Mouse (Mus musculus) layer of hippocampus, postnatal 25 days (tissue): ENCODE measurements around the gene Cacna1g. TPM values are rescaled to one million over a fixed set of nuclear protein-coding genes. Genes with fewer than 3 reads are reported as not detected.

Experiments used
- DNase-seq, 2 experiments: peaks; one replicate each; pipeline ENCODE4 v3.0.0; 2022; ENCODE audit warnings: mixed read lengths in 2 of 2, low spot score in 1 of 2; ENCODE audit errors: extremely low spot score in 1 of 2
- total RNA-seq, 2 experiments: library from RNA; stranded (reverse); gene quantifications; 2 replicates each; pipeline ENCODE4 v1.2.3; 2021

Cacna1g gene
- total RNA-seq, 2 experiments from 2014 or later: 49.7 to 72.3 TPM

DNA sequence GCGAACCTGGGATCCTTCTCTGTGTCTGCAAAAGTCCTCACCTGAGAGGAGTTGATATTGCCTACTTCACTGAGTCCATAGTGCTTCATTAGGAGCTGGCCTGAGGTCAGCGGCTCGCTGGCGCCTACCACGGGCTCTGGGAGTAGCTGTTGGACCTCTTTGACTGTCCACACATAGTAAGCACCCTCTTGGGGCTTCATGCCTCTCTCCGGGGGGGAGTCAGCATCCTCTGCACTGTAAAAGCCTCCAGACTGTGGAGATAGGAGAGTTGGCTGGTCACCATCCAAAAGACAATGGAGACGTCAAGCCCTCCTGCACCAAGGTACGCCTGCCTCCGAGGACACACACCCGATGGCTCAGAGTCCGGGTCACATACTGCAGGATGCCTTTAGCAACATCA lies 8.7 kb upstream of the Cacna1g start:
- DNase-seq: no peak

DNA sequence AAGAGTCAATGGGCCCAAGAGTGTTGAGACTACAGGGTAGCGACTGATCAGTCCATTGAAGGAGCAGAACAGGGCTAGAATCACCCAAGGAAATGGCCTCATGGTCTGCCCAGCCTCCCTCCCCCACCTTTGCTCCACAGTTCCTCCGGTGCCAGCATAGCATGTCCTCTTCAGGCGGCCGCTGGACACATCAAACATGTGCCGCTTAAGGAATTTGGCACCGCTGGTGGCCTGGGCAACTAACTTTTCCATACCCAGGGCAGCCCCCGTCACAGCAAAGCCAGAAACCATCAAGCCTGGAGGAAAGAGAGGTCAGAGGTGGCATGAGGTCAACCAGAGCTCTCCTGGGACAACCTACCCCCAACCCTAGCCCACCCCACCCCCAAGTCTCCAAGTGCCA lies 8.0 kb upstream of the Cacna1g start:
- no peak for DNase-seq

DNA sequence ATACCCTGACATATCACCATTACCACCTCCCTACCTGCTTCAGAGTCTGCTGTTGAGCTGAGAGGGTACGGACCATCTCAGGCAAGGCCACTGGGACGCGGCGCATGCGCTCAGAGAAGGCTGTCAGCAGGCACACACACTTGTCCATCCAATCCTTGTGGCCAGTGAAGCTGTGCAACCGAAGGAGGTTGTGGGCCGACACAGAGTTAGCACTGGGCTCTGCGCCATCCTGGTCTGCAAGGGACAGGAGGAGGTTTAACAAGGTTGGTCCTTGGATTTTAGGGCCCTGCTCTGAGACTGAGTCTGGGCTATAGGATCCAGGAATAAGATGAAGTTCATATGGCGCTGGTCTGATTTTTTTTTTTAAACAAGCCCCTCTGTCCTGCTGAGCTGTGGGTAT lies 6.4 kb upstream of the Cacna1g start:
- no peak for DNase-seq

DNA sequence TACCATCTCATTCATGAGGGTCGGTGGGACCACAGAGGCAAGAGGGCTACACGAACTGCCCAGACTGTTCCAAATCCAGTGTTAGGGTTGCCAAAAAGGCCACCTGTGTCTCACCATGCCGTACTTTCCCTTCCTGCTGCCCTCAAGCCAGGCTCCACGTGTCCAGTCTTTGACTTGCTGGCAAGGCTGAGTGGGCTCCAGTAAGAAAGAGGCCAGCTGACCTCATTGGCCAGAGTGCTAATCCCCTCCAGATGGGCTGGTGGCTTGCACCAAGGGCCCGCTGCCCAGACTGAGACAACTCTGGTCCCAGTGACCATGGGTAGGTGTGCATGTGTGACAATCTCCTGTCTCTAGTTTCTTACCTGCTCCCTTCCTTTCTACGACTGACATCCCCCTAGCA lies 3.7 kb upstream of the Cacna1g start:
- no peak for DNase-seq

DNA sequence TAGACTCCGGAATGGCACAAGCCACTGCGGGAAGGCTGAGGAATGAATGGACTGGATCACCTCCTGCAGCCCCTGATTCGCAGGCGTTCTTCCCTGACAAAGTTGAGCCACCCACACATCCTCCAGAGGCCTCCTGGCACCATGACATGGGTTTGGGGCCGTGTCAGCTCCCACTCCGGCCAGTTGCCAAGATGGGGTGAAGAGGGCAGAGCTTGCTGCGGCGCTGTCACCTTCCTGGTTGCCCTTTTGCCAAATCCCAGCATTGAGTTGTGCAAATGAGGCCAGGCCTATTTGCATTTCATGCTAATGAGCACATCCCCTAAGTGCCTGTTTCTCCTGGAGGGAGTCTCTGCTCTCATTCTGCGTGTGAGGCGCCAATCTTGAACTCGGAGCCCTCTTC lies 1.7 kb upstream of the Cacna1g start:
- no peak for DNase-seq

DNA sequence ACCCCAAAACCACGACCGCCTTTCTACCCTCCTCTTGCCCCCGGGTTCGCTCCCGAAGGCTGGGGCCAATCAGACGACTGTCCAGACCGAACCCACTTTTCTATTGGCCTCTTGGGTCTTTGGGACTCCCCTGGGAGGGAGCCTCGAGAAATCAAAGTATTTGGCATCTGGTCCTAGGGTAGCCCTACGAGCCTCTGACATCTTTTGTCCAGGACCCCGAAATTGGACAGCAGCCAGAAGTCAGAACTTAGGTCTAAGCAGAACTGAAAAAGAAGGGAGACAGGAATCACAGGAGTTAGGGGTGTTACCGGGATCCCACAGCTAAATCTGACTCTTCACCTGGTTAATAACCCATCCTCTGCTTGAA lies 529 bp upstream of the Cacna1g start:
- no peak for DNase-seq

DNA sequence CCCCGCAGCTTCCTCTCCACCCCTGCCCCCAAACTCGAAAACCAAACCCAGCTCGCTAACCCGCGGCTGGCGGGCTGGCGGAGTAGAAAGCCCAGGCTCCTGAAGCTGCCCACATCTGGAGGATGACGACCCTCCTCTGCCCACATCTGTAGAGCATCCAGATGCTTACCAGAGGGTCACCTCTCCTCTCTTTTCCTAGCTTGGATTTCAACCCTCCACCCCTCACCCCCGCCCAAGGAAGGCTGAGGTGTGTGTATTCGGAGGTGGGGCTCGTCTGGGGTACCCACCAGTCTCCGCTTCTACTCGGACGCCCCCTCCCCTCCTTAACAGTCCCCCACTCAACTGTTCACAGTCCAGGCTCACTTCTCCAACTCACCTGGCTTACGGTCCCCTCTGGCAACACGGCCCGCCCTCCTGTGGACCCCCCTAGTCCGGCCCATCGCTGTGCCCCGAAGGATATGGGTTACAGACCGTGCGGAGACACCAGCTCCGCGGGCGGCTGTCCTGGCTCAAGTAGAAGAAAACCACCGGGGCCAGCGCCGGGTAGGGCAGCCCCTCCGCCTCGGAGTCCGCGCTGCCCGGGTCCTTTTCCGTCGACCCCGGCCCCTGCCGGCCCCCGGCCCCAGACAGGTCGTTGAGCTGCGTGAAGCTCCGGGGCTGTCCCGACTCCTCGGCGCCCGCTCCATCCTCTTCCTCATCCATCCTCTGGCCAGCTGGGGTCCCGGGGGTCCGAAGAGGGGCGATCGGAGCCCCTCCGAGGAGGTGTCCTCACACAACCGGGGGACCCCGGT lies 887 bp downstream of the Cacna1g start:
- no peak for DNase-seq

DNA sequence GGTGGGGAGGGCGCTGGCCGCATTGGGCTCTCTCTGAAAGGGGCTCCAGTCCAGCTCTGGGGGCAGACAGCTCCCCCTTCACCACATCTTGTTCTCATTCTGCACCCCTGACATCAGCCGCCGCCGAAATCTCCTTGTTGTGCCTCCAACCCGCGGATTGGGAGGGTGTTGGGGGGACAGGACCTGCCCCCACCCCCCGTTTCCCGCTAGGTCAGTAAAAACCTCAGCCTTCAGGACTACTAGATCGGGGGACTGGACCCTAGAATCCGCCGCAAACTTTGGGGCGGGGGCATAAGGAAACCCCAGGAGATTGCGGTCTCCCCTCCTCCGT lies 1.4 kb downstream of the Cacna1g start:
- DNase-seq: no peak

DNA sequence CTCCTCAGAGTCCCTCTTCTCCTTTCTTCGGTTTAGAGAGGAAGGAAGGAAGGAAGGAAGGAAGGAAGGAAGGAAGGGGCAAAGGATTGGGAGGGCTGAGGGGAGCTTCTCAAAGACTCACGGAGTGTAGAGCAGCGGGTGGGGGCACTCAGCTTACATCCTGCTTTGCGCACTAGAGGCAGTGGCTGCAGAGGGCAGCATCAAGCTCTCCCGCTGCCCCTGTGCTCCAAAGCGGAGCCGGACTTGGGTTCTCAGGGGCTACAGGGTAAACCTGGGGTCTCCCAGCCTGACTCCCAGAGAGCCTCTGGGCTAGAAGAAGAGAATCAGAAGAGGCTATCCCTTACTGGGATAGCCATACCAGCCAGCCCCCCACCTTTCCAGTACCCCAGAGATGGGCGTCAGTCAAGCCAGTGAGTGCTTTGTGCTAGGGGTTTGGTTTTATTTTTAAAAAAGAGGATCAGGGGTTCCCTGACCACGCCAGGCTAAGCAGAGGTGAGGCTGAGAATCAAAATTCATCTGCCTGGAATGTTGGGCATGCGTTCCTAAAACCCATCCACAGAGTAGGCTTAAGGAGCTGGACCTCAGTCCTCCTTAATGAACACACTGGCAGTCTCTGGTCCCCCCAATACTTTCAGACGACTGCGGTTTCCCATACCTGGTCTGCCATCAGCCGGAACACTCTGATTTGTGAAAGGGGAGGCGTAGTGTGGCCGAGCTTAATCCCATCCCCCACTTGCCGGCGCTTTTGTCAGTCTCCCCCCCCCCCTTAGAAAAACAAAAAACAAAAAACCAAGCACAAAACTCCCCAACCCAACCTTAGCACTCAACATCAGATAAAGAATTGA lies 2.0 kb downstream of the Cacna1g start:
- no peak for DNase-seq

DNA sequence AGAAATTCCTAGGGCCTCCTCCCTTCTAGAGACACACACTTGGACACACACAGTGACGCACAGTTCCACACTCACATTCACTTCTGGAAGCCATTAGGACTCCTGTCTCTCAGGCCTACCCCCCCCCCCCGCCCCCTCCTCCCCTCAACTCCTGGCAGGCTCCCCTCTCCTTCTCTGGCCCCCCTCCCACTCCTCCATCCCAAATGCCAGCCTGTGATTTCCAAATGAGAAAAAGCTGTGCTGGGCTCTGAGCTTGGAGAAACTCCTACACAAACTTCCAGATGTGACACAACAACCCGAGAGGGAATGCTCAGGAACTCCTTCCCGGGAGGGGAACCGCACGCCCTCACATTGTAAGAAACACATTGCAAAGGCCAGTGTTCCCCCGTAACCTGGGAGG lies 3.6 kb downstream of the Cacna1g start:
- no peak for DNase-seq

DNA sequence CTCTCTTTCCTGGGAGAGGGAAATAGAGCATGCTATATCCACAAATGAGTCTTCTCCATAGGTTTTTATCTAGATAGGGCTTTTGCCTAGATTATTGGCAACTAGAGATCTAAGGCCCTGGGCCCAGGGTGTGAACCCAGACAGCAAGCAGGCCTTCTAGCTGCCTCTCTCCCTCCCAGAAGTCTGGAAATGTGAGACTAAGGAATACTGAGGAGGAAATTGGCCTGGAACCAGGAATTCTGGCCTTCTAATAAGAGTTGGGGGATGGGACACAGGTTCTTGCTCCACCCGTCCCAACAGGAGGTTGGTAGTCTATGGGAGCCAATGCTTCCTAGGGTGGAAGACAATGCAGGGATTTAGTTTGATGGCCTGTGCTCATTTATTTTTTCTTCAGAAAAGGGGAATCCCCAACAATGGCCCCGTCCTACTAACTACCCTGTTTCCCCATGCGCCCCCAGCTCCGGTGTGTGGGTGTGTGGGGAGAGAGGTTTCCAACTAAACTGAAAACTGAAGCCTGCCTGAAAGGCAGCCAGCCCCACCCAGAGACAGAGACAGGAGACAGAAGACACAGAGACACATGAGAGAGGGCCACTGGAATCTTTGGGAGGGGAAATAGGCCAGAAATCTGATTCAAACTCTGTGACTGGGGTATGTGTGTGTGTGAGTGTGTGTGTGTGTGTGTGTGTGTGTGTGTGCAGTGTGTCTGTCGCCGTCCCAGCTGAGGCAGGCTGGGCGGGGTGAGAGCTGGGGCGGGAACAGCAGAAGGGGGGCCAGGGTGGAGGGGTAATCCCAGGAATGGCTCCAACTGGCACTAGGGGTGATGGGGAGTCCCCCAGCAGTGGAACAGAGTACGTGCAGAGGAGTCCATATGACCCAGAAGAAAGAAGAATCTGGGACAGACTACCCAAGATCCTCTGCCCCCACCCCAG lies 4.6 kb downstream of the Cacna1g start:
- no peak for DNase-seq

DNA sequence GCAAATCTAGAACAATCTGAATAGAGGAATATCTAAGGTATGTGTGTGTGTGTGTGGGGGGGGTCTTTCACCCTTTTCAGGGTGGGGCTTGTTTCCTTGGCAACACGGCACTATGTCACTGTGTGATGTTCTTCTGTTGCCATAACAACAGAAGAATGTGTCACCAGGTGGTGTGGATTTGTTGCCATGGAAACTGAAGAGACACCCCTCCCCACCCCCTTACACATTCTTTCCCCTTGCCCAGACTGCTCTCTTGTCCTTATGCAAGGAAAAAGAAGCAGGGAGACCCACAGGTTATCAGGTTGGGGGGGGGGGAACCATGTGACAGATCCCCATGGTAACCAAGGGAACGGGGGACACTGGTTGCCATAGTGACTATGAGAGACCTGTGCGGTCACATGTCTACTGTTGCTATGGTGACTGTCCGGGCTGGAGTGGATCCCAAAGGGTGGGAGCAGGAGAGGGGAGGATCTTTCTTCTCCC lies 5.4 kb downstream of the Cacna1g start:
- peak; percentile 45 to 47 for DNase-seq

DNA sequence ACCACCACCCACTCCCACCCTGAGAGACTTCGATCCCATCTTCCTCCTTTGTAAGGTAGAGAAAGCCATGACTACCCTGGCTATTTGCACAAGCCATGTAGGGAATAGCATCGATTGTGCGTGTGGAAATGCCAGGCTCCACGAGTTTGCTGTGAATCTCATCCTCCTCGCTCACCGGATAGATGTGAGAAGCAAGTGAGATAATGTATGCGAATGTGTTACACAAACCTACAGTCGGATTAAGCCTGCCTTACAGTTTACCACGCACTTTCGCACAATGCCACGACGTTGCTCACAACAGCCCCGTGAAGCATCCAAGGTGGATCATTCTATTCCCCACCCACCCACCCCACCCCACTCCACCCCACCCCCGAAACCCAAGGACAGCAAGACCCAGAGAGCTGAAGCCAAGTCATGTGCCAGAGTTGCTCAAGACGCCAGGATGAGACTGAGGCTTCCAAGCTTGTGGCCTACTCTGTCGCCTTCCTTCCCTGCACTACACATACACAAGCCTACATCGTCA lies 7.6 kb downstream of the Cacna1g start:
- DNase-seq: no peak

DNA sequence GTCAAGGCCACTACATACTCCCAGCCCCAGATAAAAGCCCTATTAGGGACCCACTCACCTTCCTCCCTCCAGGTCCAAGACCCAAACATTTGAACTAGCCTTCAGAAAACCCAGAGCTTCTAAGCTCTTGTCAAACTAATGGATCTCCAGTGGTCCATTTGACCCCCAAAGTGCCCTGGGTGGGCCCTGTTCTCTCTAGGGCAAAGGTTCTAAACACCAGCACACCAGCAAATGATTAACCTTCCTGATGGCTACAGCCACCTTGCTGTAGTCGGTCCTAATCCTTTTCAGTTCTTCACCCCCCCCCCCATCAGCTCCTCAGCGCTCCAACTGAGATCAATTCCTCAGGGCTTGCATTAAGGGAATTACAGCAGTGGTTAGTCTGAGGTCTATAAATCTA lies 9.8 kb downstream of the Cacna1g start:
- no peak for DNase-seq

DNA sequence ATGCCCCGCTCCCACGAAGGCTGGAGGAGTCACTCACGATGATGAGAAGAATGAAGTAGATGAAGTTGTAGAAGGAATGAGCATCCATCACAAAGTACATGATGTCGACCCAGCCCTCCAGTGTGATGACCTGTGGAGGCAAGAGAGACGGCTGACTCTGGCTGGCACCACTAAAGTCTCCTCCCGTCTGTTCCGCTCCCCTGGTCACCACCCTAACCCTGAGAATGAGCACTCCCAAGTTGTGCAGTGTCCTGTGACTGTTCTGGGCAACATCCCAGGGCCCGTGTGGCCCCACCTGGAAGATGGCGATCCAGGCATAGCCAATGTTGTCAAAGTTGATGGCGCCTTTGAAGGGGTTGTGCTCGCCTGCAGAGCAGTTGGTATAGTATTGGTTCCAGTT lies 12.1 kb downstream of the Cacna1g start:
- no peak for DNase-seq

DNA sequence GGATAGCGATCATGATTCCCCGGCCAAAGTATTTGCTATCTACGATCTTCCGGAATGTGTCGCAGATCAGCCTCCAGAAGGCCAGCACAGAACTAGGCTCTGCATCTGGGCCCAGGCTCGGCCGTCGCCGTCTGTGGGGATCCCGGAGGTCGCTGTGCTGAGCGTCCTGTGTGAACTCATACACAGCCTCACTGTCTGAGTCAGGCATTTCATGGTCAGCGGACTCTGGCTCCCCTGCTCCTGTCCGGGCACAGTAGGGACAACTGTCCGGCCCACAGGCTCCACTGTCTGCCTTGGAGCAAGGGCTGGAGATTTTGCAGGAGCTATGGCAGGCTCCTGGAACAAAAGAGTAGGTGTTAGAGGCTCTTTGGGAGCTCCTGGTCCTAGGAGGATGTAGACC lies 17.0 kb downstream of the Cacna1g start:
- no peak for DNase-seq

DNA sequence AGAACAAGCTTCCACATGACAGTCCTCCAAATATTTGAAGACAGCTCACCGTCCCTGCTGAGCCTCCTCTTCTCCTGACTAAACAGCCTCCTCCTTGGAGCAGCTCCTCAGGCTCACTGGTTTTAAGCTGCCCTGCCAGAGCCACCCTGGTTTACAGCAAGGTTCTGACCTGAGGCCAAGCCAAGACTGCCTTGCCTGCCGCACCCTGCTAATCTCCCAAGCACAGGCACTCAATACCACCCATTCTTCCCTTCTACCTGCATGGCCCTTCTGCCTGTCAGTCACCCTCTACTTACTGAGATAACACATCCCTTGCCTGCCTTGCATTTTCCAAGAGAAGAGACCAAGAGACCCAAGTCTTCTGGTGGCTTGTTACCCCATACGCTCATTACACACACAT lies 17.7 kb downstream of the Cacna1g start:
- no peak for DNase-seq

DNA sequence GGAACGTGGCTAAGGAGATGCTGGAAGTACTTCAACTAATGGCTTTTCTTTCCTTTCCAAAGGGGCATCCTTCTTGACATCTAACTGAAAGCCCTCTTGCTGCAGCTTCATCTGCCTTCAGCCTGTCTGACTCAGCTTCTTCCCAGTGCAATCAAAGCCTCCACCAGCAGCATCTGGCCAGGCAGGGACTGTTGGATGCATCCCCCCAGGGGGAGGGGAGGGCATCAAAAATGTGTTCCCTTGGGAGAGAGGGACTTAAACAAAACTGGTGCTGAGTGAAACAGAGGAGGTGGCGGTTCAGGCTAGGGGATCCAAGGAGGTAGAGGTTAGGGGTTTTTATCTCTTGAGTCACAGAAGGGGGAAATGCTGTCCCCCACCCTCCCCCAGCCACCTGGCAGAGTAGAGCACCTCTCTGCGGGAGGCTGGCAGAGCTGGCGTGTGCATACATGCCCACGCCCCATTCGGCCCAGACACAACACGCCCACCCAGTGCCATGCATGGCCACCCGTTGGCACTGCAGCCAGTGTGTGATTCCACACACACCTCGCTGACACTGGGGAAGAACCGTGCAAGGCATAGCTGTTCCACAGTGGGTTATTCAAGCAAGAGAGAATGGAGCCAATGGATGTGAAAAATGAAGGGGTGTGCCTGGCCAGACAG lies 18.7 kb downstream of the Cacna1g start:
- no peak for DNase-seq

DNA sequence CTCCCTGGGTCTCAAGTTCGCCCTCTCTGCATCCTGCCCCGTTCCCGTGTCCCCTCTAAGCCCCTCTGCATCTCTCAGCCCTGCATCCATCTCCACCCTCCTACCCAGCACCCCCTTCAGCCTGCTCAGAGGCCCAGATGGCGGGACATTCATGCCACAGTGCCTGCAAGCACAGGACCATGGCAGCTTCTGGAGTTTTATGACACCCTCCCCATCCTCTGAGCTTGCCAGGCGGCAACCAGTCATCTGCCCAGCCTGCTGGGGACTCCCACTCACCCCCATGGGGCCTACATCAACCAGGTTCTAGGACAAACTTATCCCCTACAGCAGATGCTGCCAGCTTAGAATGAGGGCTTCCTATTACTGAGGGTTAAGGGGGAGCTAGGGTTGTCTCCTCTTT lies 19.2 kb downstream of the Cacna1g start:
- DNase-seq: no peak

DNA sequence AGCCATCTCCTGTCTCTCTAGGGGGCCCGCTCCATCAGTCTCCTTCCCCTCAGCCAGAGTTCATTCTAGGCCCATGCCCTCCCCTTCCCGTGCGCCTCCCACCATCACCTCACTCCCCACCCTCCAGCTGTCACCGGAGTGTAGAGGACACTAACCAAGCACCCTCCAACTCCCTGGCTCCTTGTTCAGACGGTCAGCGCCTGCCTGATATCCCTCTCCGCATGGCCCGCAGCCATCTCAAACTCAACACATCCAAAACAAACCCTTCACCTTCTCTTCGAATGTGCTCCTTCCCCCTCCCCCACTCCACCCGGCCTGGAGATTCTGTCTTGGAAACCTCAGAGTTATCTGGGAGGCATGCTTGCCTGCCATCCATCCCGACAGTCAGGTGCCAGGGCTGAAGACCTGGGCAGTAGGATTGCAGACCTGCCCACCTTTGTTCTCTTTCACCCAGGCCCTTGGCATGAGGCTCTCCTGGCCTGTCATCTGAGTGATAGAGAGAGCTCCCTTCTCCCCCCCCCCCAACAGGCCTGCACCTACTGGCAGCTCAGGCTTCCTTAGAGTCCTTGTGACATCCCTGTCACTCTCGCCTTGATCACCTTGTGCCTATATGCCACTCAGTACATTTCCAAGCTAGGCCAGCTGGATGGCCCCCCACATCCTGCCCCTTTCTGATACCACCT lies 22.8 kb downstream of the Cacna1g start:
- no peak for DNase-seq
